ENCODE assay signal across 10 mouse cellular contexts in genomic region chr12:79598496-79598895, GRCm38 (mm10).
DNase-seq lines count a peak whose midpoint lies in the region; ATAC-seq and TF ChIP-seq lines count a peak whose summit lies in the region.
"Had no signal": no experiment of that assay in that cellular context is flagged by ENCODE, and none has a peak within 500 bp of the region (broad histone marks: within the 10 kb centered on the region; RNA-seq: fewer than 3 reads in every experiment).

No protein-coding gene starts in this region.

- TF ChIP-seq CTCF in stomach, postnatal 0 days (IDR thresholded peaks at IDR 0.05; ENCODE audit: low read depth) = no peak

- peaks cover 53% of the 10 kb centered on the region for H3K4me1 ChIP-seq in midbrain, embryonic 10.5 days
- H3K4me1 ChIP-seq in midbrain, embryonic 14.5 days (ENCODE audit: control insufficient read depth, insufficient read depth, low read length) = 0 out of 2 replicates have a peak, but pooled peaks cover 4% of the 10 kb centered on the region
- H3K4me1 ChIP-seq in limb, embryonic 10.5 days = peaks cover 55% of the 10 kb centered on the region
- 0 out of 2 replicates have a peak, but pooled peaks cover 3% of the 10 kb centered on the region for H3K4me1 ChIP-seq in stomach, postnatal 0 days (replicated peaks; ENCODE audit: control insufficient read depth, insufficient read depth)
- H3K4me1 ChIP-seq in forebrain, embryonic 16.5 days (replicated peaks; ENCODE audit: control insufficient read depth, insufficient read depth, low read length) = no peaks in the 10 kb centered on the region

- H3K4me3 ChIP-seq in midbrain, embryonic 10.5 days = no peak overlapping the region
- H3K4me3 ChIP-seq in midbrain, embryonic 14.5 days (replicated peaks; ENCODE audit: low read depth, low read length) = no peak overlapping the region
- no peak overlapping the region for H3K4me3 ChIP-seq in limb, embryonic 10.5 days
- H3K4me3 ChIP-seq in stomach, postnatal 0 days (ENCODE audit: low read depth, low read length) = no peak overlapping the region
- no peak overlapping the region for H3K4me3 ChIP-seq in forebrain, embryonic 16.5 days (replicated peaks; ENCODE audit: low read length)

- H3K9ac ChIP-seq in midbrain, embryonic 14.5 days (replicated peaks; ENCODE audit: low read length) = no peak overlapping the region
- no peak overlapping the region for H3K9ac ChIP-seq in stomach, postnatal 0 days (ENCODE audit: low read length)
- H3K9ac ChIP-seq in forebrain, embryonic 16.5 days (replicated peaks; ENCODE audit: low read depth, low read length) = no peak overlapping the region

- H3K27ac ChIP-seq in midbrain, embryonic 10.5 days (replicated peaks) = peak overlapping the region; percentile 33
- H3K27ac ChIP-seq in midbrain, embryonic 14.5 days (replicated peaks; ENCODE audit: low read depth, low read length) = no peak overlapping the region
- H3K27ac ChIP-seq in limb, embryonic 10.5 days = peak overlapping the region; percentile 64
- H3K27ac ChIP-seq in stomach, postnatal 0 days (replicated peaks) = peak overlapping the region; percentile 88
- H3K27ac ChIP-seq in forebrain, embryonic 16.5 days (ENCODE audit: low read length) = no peak overlapping the region

- no peak for ATAC-seq in midbrain, embryonic 14.5 days (ENCODE audit: low FRiP score, low TSS enrichment)
- ATAC-seq in stomach, postnatal 0 days (ENCODE audit: low FRiP score, low TSS enrichment) = peak; percentile 71
- no peak for ATAC-seq in forebrain, embryonic 16.5 days

- H3K9me3 ChIP-seq in midbrain, embryonic 10.5 days (replicated peaks) = no peaks in the 10 kb centered on the region
- no peaks in the 10 kb centered on the region for H3K9me3 ChIP-seq in midbrain, embryonic 14.5 days (ENCODE audit: control insufficient read depth, low read length)
- no peaks in the 10 kb centered on the region for H3K9me3 ChIP-seq in limb, embryonic 10.5 days (replicated peaks)
- H3K9me3 ChIP-seq in stomach, postnatal 0 days (ENCODE audit: control insufficient read depth, low read length) = no peaks in the 10 kb centered on the region
- no peaks in the 10 kb centered on the region for H3K9me3 ChIP-seq in forebrain, embryonic 16.5 days (ENCODE audit: control insufficient read depth, low read length)

- no peaks in the 10 kb centered on the region for H3K27me3 ChIP-seq in midbrain, embryonic 10.5 days (ENCODE audit: low read depth, poor library complexity, severe bottlenecking)
- H3K27me3 ChIP-seq in midbrain, embryonic 14.5 days (ENCODE audit: control insufficient read depth, insufficient read depth, low read length) = no peaks in the 10 kb centered on the region
- no peaks in the 10 kb centered on the region for H3K27me3 ChIP-seq in limb, embryonic 10.5 days (ENCODE audit: low read depth, poor library complexity, severe bottlenecking)
- no peaks in the 10 kb centered on the region for H3K27me3 ChIP-seq in stomach, postnatal 0 days (ENCODE audit: control insufficient read depth, insufficient read depth, low read length)
- H3K27me3 ChIP-seq in forebrain, embryonic 16.5 days (replicated peaks; ENCODE audit: control insufficient read depth, insufficient read depth, low read length) = no peaks in the 10 kb centered on the region

- intact Hi-C loops in gastrocnemius, postnatal 14 days (cut with DNase I; ENCODE audit: low total_unique reads) = no loop called here

- WGBS in midbrain, embryonic 10.5 days = 22% methylated on average over 4 of the region's 4 CpGs
- WGBS in midbrain, embryonic 14.5 days = 43% methylated on average over 4 of the region's 4 CpGs
- WGBS in limb, embryonic 10.5 days = 21% methylated on average over 4 of the region's 4 CpGs
- 12% methylated on average over 4 of the region's 4 CpGs for WGBS in stomach, postnatal 0 days
- 73% methylated on average over 4 of the region's 4 CpGs for WGBS in forebrain, embryonic 16.5 days

- no peak for TF ChIP-seq EP300 in stomach, postnatal 0 days (optimal IDR thresholded peaks at IDR 0.05)

- peak; percentile 33 for DNase-seq in midbrain, embryonic 10.5 days (ENCODE audit: low spot score)
- no peak for DNase-seq in midbrain, embryonic 14.5 days
- peak; percentile 64 to 71 for DNase-seq in heart, adult 9 months (ENCODE audit: low spot score in 2 of 2)
- peak; percentile 38 for DNase-seq in limb, embryonic 10.5 days (ENCODE audit: low spot score)
- DNase-seq in stomach, postnatal 0 days (ENCODE audit: low spot score) = peak; percentile 36
- DNase-seq in gastrocnemius, postnatal 14 days = no peak
- DNase-seq in left cerebral cortex, adult 18-20 months (ENCODE audit: low spot score in 2 of 2) = no peak
- DNase-seq: cerebellum, postnatal 14 days; gastrocnemius, postnatal 36 days had no signal

- no peak overlapping the region for H3K4me2 ChIP-seq in midbrain, embryonic 14.5 days (ENCODE audit: low read length)
- H3K4me2 ChIP-seq in stomach, postnatal 0 days (replicated peaks; ENCODE audit: low read depth) = no peak overlapping the region
- H3K4me2 ChIP-seq in forebrain, embryonic 16.5 days (ENCODE audit: low read length) = no peak overlapping the region

- no peaks in the 10 kb centered on the region for H3K36me3 ChIP-seq in midbrain, embryonic 10.5 days
- H3K36me3 ChIP-seq in midbrain, embryonic 14.5 days (ENCODE audit: control insufficient read depth, insufficient read depth, low read length) = no peaks in the 10 kb centered on the region
- H3K36me3 ChIP-seq in limb, embryonic 10.5 days = no peaks in the 10 kb centered on the region
- no peaks in the 10 kb centered on the region for H3K36me3 ChIP-seq in stomach, postnatal 0 days (ENCODE audit: control insufficient read depth, insufficient read depth, low read length)
- H3K36me3 ChIP-seq in forebrain, embryonic 16.5 days (ENCODE audit: control insufficient read depth, insufficient read depth) = no peaks in the 10 kb centered on the region

Comparison
In these comparisons a context has a peak if more than half of its experiments do, and no peak if none do; other contexts are left out.
1. DNase-seq: peak in midbrain, embryonic 10.5 days (single experiment), heart, adult 9 months (2 of 2), limb, embryonic 10.5 days (single experiment) and stomach, postnatal 0 days (single experiment); none in midbrain, embryonic 14.5 days (single experiment), gastrocnemius, postnatal 14 days (single experiment) and left cerebral cortex, adult 18-20 months (0 of 2).
2. H3K27ac ChIP-seq: peak in midbrain, embryonic 10.5 days (single experiment), limb, embryonic 10.5 days (single experiment) and stomach, postnatal 0 days (single experiment); none in midbrain, embryonic 14.5 days (single experiment) and forebrain, embryonic 16.5 days (single experiment).